Mouse (Mus musculus) testis, postnatal 14 days (tissue): ENCODE results near the gene Hbs1l.

ENCODE experiments used
- DNase-seq: peaks from one replicate; pipeline ENCODE4 v3.0.0; 2021; ENCODE audit warnings: low spot score

Hbs1l gene

DNA sequence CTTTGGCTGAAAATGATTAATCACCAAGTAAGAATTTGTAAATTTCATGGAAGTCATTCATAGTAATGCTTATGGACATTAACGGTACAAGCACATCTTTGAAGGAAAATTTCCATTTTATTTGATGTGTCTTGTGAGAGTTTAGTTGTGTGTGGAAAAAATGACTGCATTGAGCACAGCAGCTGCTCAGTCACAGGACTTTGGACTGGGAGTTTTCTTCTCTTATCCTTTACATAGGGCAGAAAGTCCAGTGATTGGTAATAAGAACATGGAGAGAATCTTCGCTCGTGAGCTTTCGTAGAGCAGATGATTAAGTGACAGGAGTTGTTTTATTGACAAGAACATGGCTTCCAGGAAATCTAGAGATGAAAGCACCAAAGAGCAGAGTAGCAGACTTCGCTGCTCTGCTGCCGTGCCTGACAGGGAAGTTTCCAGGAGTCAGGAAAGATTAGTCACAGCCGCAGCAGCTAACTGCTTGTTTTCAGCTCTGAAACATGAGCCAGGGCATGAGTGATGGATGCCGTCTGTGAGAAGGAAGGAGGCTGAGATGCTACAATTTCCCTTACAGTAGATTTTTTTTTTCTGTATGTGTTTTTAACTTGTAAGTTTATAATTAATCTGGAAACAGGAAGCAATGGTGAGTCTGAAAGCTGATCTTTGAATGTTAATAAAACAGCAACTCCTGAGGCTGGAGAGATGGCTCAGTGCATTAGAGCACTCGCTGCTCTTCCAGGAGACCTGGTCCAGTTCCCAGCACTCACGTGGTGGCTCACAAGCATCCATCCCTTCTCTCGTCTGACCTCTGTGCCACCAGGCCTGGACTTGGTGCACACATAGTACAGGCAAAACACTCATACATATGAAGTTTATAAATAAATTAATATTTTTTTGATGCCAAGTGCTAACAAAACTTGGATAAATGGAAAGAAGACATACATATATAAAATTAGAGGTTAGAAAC is 9.2 kb downstream of the Hbs1l start:
- no peak for DNase-seq

DNA sequence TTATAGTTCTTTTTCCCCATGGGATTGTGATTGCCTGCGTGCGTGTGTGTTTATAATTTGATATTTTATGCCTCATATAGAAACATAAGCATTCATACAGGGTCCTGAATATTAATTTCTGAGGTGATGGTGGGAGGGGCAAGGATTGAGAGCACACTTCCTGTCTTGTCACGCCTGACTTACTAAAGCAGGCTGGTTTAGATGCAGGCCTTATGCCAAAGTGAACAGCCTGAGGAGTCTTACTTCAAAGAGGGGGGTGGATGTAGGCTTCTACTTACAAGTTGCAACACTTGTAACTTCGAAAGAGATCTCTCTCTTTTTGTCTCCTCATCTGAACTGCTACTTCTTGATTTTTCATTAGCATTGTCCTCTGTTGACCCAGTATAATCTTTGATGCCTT is 18.0 kb downstream of the Hbs1l start:
- DNase-seq: no peak

DNA sequence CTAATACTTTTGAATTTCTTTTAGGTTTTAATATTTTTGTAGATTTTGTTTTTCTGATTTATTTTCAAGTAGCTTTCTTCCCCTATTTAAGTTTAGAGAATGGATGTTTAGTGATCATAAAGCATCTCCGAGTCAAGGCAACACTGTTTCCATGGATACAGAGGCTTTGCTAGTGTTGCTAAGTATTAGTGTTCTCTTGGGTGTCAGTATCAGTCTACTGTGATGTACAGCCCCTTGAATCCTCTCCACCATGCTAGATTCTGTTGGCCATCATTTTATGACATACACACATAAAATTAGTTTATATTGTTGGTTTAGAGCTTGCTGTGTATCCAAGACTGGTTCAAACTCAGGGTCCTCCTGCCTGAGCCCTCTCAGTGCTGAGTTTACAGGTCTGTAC is 20.3 kb downstream of the Hbs1l start:
- no peak for DNase-seq

DNA sequence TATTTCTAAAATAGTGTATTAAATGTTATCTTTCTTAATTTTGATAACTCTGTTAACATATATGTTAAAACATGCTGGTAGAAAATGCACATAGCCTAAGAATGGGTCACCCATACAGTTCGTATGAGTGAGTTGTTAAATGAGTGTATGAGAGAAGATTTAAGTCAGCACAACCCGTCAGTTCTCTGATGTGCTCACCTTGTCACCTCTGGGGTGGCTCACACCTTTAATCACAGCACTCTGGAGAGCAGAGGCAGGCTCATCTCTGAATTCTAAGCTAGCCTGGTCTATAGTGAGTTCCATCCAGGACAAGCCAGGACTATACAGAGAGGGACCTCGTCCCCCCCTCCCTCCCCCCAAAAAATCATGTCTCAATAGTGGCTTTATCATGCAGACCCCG is 22.5 kb downstream of the Hbs1l start:
- DNase-seq: no peak

DNA sequence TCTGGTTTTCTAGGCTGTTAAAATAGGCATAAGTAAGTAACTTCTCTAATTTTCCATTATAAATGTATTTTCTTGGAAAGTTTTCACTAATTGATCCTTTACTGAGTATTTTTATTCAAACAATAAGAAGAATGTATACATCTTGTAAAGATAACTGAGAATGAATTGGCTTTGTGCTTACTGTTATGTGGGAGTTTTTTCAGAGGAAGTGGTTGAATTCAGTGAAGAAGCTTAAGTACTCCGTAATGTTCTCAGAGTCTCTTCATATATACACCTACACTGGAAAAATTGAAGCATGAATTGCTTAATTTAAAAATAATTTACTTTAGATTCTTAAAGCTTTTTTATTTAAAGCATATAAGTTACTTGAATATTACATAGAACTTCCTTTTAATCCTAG is 23.2 kb downstream of the Hbs1l start:
- no peak for DNase-seq

DNA sequence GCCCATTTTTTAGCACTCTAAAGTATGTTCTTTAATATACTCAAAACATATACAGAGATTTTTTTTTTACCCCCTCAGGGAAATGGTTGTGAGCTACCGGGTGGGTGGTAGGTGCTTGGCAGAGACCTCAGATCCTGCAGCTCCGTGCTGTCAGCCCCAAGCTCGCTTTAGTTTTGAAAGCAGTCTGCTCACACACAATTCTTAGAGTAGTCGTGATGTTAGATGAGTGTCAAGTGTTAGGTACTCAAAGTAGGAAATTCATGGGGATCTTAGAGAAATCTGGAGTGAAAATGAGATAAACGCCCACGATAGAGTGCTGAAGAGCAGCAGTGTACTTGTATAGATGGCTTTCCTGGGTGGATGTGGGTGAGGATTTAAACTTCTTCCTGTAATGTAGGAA is 24.8 kb downstream of the Hbs1l start:
- DNase-seq: no peak

DNA sequence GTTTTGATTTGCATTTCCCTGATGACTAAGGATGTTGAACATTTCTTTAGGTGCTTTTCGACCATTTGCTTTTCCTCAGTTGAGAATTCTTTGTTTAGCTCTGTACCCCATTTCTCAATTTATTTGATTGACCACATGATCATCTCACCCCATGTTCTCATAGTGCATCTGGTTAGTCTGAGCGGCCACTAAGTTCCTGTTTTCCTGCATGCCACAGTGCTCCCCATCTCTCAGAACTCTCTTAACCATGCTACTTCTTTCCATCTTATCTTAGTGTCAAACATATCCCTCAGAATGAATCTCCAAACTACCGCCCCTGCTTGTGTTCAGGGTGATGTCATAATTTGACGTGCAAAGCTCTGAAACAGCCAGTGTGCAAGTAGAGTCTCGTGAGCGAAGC is 30.6 kb downstream of the Hbs1l start:
- DNase-seq: no peak

DNA sequence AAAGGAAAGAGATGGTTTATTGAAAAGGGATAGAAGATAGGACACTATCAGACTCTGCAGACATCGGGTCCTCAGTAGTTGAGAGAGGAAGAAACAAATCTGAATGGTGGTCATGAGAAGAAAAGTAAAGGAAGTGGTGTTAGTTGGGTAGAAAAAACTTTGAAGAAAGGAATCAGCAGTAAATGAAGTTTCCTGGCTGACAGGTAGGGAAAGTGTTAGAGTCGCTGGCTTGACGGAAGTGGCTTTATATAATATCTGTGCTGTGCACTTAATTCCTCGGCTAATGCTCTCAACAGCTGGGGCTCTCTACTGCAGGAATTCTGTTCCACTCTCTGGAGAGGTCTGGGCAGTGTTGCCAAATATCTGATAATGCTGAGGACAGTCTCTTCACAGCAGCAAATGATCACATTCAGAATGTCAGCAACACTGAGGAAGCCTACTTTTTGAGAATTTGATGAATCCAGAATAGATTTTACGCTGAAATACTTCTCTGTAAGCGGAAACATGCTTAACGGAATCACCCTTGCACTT is 31.9 kb downstream of the Hbs1l start:
- DNase-seq: no peak

DNA sequence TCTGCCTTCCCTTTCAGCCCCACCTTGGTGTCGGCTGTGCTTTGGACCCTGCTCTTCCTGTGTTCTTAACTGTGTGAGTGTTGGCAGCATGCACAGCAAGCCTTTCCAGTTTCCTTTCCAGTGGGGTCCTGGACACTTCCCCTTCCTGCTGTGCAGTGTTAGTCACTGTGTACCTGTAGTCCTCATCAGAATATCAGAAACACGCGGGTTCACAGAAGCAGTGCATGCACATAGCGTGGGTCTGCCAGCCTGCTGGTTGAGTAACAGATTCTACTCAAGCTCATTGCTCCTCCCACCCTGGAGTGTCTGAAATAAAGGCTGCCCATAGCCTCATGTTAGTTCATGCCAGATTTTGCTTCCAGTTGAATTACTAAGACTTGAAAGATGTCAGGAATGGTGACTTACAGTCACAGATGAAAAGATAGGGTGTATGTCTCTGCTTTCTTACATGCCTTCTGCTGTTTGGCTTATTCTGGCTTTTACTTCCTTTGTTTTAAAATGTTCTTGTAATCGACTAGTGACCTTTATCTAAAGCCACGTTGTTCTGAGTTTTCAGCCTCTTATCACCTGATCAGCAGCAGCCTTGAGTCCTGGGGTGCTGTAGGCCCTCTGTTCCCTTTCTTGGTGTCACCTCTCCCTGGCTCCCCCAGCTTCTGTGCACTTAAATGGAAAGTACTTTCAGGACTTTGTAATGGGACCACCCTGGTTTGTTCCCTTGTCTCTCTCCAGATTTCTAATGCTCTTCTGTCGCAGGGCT is 38.7 kb downstream of the Hbs1l start:
- no peak for DNase-seq

DNA sequence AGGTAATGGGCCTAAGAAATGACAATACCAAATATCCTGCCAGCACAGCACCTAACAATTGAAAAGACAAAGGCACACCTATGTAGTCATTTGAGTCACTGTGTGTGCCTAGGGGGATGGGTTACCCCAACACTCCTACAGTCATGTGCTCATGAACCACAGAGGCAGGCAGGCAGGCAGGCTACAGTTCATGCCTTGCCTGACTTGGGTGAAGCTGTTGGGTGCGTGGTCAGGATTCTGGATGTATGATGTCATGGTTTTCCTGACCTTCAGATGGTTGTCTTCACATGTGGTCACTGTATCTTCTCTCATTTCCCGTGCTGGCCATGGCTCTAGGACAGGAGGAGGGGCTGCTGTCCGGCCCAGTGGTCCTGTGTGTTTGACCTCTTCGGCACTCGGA is 39.8 kb downstream of the Hbs1l start:
- DNase-seq: no peak

DNA sequence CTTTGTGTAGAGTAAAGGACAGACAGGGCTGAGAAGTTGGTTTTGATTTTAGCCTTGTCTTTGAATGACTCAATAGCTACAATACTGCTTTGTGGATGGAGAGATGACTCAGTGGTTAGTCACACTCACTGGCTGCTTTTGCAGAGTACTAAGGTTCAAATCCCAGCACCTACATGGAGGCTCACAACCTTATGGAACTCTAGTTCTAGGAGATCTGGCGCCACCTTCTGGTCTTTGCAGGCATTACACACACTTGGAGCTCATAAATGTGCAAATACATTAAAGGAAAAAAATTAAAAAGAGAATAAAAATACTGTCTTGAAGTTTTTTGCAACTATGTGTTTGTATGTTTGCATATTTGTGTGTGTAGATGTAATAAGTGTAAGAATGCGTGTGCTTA is 41.4 kb downstream of the Hbs1l start:
- DNase-seq: peak; percentile 16

DNA sequence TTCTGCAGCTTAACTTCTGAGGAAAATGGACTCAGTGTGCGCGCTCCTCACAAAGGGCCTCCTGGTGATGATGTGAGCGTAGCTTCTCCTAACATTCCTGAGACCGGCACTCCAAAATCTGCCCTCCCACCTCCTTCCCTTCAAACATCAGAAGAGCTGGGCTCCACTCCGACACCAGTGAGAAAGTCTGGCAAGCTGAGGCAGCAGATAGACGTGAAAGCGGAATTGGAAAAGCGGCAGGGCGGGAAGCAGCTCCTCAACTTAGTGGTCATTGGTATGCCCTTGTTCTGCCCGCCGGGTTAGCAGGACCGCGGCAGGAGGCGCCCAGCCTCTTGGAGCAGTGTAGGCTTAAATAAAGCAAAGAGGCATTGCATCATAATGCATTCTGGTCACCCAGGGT is 45.9 kb downstream of the Hbs1l start:
- no peak for DNase-seq

DNA sequence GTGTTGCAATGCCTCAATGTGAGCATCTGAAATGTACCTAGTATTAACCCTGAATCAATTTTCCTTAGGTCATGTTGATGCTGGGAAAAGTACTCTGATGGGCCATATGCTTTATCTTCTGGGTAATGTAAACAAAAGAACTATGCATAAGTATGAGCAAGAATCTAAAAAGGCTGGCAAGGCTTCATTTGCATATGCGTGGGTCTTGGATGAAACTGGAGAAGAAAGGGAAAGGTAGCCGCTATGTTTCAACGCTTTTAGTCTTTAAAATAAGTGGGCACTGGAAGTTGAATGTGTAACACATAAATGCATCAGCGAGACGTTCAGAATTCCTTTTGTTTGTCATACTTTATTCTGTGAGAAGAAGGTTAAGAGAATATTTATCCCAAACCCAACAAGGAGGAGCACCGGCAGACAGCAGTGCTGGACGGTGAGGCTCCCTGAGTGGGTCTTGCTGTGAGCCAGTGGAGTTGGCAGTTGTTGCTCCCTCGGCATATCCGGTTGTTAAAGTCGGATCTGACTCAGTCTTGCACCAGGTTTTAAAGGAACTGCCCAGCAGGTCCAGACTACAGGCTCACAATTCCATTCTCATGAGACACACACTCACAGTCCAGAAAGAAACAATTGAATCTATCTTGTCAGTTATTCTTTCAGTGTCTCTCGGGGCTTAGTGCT is 46.7 kb downstream of the Hbs1l start:
- DNase-seq: no peak

DNA sequence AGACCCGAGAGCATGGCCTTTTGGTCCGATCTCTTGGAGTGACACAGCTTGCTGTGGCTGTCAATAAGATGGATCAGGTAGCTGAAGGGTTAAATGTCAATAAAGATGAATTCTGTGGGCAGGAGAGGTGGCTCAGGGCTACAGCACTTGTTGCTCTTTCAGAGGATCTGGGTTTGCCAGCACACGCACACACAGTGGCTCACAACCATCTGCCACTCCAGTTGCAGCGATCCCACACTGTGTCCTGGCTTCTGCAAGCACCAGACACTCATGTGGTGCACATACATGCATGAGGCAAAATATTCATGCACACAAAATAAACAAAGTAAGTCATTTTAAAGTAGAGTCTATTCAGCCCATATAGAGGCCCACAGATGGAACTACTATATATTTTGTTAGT is 51.6 kb downstream of the Hbs1l start:
- DNase-seq: no peak

DNA sequence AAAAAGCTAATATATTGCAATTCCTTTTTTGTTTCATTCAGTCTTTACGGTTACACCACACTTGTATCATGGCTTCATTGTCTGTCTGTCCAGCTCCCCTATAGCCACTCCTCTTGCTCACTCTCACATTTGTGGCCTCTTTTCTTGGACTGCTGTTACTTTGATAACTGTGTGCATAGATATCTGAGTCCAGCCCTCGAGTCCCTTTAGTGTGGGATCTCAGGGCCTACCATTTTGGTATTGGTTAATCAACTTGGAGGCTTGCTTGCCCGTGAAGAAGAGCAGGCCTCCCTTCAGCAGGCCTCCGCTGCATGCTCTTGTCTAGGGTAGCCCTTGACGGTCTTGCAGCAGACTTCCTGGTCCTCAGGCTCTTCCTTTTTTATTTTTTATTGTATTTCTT is 53.7 kb downstream of the Hbs1l start:
- no peak for DNase-seq

DNA sequence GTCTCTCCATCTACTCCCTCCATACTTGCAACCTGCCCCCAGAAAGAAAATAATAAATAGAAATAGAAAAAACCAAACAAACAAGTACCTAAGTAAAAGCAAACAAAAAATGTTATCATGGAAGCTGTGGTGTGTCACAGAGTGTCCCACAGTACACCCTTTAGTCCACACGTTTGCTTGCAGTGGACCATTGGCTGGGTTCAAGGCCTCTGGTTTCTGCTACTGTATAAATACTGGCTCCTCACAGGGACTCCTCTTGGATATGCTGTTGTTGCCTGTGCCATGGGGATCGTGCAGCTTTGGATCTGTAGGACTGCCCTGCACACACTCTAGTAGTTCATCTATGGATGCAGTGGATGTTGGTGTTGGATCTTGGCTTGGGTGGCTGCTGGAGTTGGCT is 54.2 kb downstream of the Hbs1l start:
- no peak for DNase-seq

DNA sequence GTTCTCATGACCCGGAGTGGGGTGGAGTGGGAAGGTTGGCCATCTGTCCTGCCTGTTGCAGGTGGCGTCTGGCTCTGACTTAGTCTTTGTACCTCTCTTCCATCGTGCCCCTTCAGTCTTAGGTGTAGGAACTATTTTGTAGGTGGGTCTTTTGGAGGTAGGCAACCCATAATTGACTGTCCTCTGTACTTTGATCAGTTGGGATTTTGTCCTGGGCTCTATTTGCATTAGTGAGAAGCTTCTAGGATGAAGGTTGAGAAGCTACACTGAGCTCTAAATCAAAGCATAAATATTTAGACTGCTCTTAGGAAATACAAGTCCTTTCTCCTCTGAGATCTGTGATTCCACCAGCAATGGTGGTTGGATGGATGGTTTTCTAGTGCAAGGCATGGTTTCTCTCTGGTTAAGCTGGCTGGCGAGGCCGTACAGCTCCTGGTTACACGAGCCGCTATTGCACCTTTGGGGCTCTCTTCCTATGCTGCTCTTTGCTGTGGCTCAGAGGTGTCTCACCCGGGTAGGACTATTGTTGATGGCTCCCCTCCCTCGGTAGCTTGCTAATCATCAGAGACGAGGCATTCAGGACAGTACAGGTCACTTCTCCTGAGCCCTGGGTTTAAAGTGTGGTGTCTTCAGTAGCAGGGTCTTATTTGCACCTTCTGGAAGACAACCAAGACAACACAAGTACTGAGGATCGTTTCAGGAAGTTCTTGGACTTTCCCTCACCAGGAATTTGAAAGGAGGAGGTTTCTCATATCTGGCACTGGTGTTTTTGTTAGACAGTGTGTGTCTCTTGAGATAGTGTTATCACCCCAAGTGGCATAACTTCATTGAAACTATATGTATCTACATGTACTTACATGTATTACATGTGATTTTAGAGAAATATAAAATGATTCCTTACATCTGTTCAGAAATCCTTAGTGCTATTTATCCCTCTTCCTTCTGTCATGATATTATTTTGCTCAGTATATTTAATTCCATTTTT is 55.0 kb downstream of the Hbs1l start:
- DNase-seq: no peak

DNA sequence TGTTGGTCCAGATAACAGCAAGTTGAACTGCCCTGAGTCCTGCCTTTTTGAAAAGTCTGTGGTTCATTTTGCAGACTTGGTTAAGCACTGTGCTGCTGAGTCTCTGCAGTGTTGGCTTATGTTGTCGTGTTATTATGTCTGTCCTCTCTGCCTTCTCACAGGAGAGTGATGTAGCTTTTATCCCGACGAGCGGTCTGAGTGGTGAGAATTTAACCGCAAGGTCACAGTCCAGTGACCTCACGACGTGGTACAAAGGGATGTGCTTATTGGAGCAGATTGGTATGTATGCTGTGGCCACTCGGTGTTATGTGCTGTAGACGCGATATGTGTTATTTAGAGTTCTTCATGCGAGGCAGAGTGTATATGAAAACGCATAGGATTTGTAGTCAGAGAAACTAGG is 56.0 kb downstream of the Hbs1l start:
- no peak for DNase-seq

DNA sequence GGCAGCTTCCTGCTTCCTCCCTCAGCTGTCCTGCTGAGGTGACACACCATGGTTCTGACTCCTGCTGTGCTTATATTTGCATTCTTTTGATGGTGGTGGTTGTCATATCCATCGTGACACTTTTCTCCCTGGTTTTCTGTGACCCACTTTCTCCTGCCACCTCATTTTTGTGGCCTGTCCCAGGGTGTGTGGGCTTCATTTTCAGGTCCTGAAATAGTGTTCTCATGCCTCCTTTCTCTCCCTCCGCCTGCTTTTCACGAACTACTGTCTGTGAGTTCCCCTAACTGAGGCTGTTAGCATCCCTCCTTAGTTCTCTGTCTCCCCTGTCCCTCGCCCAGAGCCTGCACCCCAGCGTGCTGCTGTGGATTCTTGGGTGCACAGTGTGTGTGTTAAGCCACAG is 58.1 kb downstream of the Hbs1l start:
- no peak for DNase-seq

DNA sequence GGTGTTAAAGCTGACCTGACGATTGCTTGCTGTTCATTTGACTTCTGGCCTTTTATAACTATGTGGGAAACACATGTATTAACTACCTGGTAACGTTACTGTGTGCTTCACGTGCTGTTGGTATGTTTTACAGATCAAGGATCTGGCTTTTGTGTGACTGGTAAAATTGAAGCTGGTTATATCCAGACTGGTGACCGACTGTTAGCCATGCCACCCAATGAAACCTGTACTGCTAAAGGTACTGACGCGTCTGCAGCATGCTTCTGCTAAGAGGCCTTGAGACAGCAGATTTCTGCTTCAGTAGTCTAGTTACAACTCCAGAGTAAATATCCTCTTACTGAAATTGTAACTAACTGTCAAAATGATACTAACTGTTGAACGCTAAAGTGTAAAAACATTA is 58.7 kb downstream of the Hbs1l start:
- no peak for DNase-seq

DNA sequence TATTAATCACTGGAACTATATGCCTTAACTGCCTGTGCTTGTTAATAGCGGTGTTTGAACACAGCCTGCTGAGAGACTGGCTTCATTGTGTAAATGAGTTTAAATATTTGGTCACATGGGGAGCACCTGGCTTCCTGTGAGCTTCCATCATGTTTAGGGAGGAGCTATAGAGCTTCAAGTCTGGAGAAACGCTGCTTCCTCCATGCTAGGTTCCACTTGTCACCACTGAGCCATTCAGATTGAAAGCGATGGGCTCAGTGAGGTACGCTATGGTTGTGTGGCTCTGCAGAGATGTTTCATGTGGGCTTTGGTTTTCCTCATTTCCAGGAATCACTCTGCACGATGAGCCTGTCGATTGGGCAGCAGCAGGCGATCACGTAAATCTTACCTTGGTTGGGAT is 62.2 kb downstream of the Hbs1l start:
- no peak for DNase-seq
